Mouse (Mus musculus) kidney, adult 2 months (tissue): ENCODE measurements around the gene Suz12. TPM values are rescaled to one million over a fixed set of nuclear protein-coding genes. Genes with fewer than 3 reads are reported as not detected.

Experiments used
- DNase-seq: peaks from one replicate; pipeline ENCODE4 v3.0.0; 2021
- H3K27ac ChIP-seq: fragments of 200-500 bp; 2 replicates; pipeline ENCODE4 v1.5.1; 2012; ENCODE audit warnings: low read depth, low read length, control low read depth, inconsistent platforms; ENCODE audit not compliant: insufficient read depth
- H3K27me3 ChIP-seq: fragments of 200-500 bp; replicated peaks from 2 replicates; pipeline ENCODE4 v1.6.1; 2012; ENCODE audit warnings: mild to moderate bottlenecking, moderate library complexity, low read length, inconsistent platforms; ENCODE audit not compliant: control insufficient read depth, insufficient read depth
- H3K36me3 ChIP-seq: fragments of 200-500 bp; 2 replicates; pipeline ENCODE4 v1.6.1; 2012; ENCODE audit warnings: mild to moderate bottlenecking, moderate library complexity, low read length, inconsistent platforms; ENCODE audit not compliant: control insufficient read depth, insufficient read depth
- H3K4me1 ChIP-seq: fragments of 200-500 bp; 2 replicates; pipeline ENCODE4 v1.6.1; 2011; ENCODE audit warnings: low read length; ENCODE audit not compliant: control insufficient read depth, insufficient read depth
- H3K4me3 ChIP-seq: fragments of 200-500 bp; 2 replicates; pipeline ENCODE4 v1.5.1; 2011; ENCODE audit warnings: mild to moderate bottlenecking, low read depth, low read length, control low read depth; ENCODE audit not compliant: insufficient read depth
- CTCF ChIP-seq: fragments of 200-500 bp; conservative IDR thresholded peaks from 2 replicates; pipeline ENCODE4 v1.5.1; 2011; ENCODE audit warnings: low read depth, mild to moderate bottlenecking, control low read depth, low read length, moderate library complexity, mixed read lengths; ENCODE audit not compliant: insufficient read depth, insufficient read length
- POLR2A ChIP-seq: fragments of 200-500 bp; IDR thresholded peaks from one replicate; pipeline ENCODE4 v1.6.1; 2011; ENCODE audit warnings: low read depth, low read length, control low read depth
- WGBS: fragments of 180-500 bp; shearing (Covaris S2); methylation state at CpG from one replicate; pipeline ENCODE4 v1.1.7; 2018; 5-methylcytosine and 5-hydroxymethylcytosine counted together
- polyA plus RNA-seq: library from polyadenylated mRNA; depleted of rRNA; stranded (reverse); fragments of >200 nt; gene quantifications from 2 replicates; pipeline ENCODE4 v1.2.3, GENCODE M21; 2012

The Suz12 gene
- polyA plus RNA-seq, 1 experiment = 5.7 TPM

DNA sequence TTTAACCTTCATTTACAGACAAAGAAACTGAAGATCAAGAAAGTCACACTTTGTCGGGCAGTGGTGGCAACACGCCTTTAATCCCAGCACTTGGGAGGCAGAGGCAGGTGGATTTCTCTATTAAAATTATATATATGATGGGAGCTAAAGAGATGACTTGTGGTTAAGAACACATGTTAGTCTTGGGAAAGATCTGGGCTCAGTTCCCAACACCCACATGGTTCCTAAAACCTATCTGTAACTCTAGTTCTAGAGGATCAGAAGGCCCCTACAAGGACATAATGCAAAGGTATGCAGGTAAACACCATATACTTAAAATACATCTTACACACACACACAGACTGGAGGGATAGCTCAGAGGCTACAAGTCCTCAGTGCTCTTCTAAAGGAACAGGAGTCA lies 78.1 kb downstream of the Suz12 start:
- H3K4me1 ChIP-seq = no peaks in the 10 kb centered on the region
- DNase-seq = no peak
- 98% methylated on average over 2 of the region's 2 CpGs for WGBS
- H3K36me3 ChIP-seq = no peaks in the 10 kb centered on the region
- TF ChIP-seq POLR2A (no peak), CTCF (no peak)
- no peak overlapping the region for H3K4me3 ChIP-seq
- no peak overlapping the region for H3K27ac ChIP-seq
- H3K27me3 ChIP-seq = no peaks in the 10 kb centered on the region

DNA sequence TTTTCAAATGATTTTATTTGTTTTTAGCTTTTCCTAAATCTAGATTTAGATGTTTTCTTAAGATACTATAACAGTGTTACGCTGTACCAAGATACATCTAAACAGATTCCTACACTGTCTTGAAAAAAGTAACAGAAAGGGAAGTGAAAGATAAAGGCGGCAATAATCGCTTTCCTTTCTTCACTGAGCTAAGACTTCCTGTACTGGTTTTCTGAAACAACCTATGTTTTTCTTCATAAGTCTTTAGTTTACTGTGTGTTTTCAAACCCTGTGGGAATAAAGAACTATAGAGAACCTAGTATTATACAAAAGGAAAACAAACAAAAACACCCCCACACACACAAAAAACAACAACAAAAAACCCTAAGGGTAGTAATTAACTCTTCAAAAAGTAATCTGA lies 79.5 kb downstream of the Suz12 start:
- H3K27me3 ChIP-seq = no peaks in the 10 kb centered on the region
- no peak overlapping the region for H3K4me3 ChIP-seq
- H3K4me1 ChIP-seq = no peaks in the 10 kb centered on the region
- TF ChIP-seq CTCF (no peak), POLR2A (no peak)
- no peak overlapping the region for H3K27ac ChIP-seq
- DNase-seq = no peak
- no peaks in the 10 kb centered on the region for H3K36me3 ChIP-seq
- 75% methylated on average over 3 of the region's 3 CpGs for WGBS

DNA sequence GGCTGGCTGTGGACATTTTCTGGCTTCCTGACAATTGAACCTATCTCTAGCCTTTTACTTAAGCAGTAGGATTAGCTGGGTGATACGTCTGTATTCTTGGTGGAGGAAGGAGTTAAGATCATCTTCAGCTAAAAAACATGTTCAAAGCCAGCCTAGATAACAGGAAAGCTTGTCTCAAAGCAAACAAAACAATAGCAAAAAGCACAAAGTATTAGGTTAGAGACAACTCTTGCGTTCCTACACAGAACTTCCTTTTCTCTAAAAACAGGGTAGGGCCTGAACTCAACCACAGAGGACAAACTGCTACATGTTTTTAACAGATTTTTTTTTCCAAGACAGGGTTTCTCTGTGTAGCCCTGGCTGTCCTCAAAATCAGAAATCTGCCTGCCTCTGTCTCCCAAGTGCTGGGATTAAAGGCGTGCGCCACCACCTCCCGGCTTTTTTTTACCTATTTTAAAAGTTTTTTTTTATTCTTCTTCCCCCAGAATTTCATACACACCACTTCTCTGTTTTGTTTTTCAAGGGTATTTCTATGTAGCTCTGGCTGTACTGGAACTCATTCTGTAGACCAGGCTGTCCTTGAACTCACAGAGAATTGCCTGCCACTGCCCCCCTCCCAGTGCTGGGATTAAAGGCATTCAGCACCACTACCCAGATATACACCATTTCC lies 82.8 kb downstream of the Suz12 start:
- Histone ChIP-seq H3K27me3 (no peaks in the 10 kb centered on the region), H3K27ac (no peak overlapping the region), H3K4me1 (no peaks in the 10 kb centered on the region), H3K36me3 (no peaks in the 10 kb centered on the region), H3K4me3 (no peak overlapping the region)
- TF ChIP-seq POLR2A (no peak), CTCF (no peak)
- DNase-seq = no peak
- 86% methylated on average over 5 of the region's 5 CpGs for WGBS

DNA sequence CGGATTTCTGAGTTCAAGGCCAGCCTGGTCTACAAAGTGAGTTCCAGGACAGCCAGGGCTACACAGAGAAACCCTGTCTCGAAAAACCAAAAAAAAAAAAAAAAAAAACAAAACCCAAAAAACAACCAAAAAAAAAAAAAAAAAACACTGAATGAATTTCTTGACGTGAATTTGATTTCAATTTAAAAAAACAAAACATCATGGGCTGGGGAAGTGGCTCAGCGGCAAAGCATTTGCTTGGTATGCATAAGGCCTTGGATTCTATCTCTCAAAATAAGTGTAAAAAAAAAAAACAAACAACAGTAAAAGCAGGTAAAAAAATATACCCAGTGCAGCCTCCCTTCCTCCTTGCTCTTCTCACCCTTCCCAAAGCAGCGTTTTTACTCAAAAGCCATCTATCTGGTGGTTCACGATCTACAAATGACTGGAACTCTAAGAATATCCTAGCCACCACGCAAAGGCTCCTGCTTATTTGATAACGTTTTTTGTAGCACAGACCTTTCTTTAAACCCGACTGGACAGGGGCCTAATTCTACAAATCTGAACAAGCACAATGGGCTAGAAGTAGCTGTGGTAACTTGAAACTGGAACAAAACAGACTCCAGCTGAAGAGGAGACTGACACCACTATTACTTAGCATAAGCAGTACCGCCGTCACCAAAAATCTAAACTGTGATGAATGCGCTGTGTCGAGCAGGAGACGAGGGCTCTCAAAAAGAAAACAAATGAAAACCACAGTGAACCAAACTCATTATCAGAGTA lies 85.1 kb downstream of the Suz12 start:
- WGBS = 74% methylated on average over 14 of the region's 14 CpGs
- H3K27ac ChIP-seq = no peak overlapping the region
- H3K4me1 ChIP-seq = no peaks in the 10 kb centered on the region; the same call in 1 of the 2 replicates
- H3K36me3 ChIP-seq = no peaks in the 10 kb centered on the region
- H3K4me3 ChIP-seq = no peak overlapping the region
- no peak for DNase-seq
- no peak for TF ChIP-seq CTCF
- TF ChIP-seq POLR2A = no peak
- no peaks in the 10 kb centered on the region for H3K27me3 ChIP-seq

DNA sequence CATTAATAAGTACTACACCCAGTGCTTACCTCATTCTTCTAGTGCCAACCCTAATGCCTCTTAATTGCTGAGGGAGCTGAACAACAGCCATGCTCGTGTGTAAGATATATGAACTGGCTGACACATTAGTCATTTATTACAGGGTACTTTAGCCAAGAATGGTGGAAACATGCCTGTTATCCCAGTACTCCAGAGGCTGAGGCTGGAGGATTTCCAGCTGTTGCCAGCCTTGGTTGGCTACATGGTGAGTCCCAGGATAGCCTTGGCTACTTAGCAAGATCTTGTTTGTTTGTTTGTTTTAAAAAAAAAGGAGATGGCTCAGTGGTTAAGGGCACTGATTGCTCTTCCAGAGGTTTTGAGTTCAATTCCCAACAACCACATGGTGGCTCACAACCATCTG lies 85.9 kb downstream of the Suz12 start:
- TF ChIP-seq CTCF (no peak), POLR2A (no peak)
- 33% methylated on average over 1 of the region's 1 CpGs for WGBS
- DNase-seq = no peak
- Histone ChIP-seq H3K27me3 (no peaks in the 10 kb centered on the region), H3K27ac (no peak overlapping the region), H3K36me3 (no peaks in the 10 kb centered on the region), H3K4me1 (no peaks in the 10 kb centered on the region; the same call in 1 of the 2 replicates), H3K4me3 (no peak overlapping the region)

DNA sequence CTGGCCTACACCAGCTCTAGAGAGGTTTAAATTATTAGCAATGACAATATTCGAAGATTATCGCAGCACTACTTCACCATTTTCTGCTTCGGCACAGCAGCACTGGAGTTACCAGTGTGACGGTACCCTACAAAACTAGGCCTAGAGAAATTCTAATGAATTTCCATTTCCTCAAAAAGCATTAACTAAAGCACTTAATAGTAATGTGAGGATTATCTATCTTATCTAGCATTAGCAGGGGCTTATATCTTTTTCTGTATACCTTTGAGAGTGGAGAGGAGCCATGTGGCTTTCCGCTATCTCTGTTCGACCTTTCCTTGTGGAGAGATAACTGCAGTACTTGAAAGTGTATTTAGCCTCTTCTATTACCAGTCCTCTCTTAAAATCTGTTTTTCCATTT lies 86.8 kb downstream of the Suz12 start:
- WGBS = 74% methylated on average over 6 of the region's 6 CpGs
- Histone ChIP-seq H3K36me3 (no peaks in the 10 kb centered on the region), H3K4me1 (no peaks in the 10 kb centered on the region; the same call in 1 of the 2 replicates), H3K4me3 (peak overlapping the region; percentile 84; the same call in 1 of the 2 replicates), H3K27ac (no peak overlapping the region), H3K27me3 (no peaks in the 10 kb centered on the region)
- TF ChIP-seq POLR2A = no peak
- TF ChIP-seq CTCF = no peak
- no peak for DNase-seq

DNA sequence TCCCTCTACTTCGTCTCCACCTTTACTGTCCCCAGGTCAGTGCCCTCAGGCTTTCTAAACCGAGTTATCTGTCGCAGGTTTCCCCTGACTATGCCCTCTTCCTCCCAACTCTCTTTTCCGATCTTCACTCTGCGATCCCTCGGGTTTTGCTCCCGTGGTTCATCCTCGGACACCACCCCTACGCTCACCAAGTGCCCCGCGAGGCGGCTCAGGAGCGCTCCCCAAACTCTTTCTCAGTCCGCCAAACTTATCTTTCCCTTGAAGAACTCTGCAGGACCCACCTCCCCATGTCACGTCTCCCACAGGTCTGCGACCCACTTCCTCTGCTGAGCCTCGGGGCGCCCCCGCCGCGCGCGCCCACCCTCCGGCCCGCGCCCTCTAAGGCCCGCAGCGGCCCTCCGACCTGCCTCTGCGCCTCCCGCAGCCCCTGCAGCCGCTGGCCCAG lies 87.5 kb downstream of the Suz12 start:
- Histone ChIP-seq H3K27me3 (no peaks in the 10 kb centered on the region), H3K27ac (peak overlapping the region; percentile 71), H3K4me3 (peak overlapping the region; percentile 84), H3K36me3 (no peaks in the 10 kb centered on the region), H3K4me1 (no peaks in the 10 kb centered on the region; the same call in 1 of the 2 replicates)
- TF ChIP-seq POLR2A = no peak
- TF ChIP-seq CTCF = no peak
- DNase-seq = peak; percentile 19
- WGBS = under 1% methylated on average over 32 of the region's 32 CpGs
